Mouse (Mus musculus) heart, postnatal 0 days (tissue): Measurements from ENCODE around the gene Fbxl18.

Experiments used
- CTCF ChIP-seq: IDR thresholded peaks from 2 replicates; pipeline ENCODE4 v1.5.1; 2016; ENCODE audit warnings: antibody characterized with exemption, control low read depth, low read depth
- EP300 ChIP-seq: IDR thresholded peaks from 2 replicates; pipeline ENCODE4 v1.6.1; 2016; ENCODE audit warnings: antibody characterized with exemption, low read depth

DNA sequence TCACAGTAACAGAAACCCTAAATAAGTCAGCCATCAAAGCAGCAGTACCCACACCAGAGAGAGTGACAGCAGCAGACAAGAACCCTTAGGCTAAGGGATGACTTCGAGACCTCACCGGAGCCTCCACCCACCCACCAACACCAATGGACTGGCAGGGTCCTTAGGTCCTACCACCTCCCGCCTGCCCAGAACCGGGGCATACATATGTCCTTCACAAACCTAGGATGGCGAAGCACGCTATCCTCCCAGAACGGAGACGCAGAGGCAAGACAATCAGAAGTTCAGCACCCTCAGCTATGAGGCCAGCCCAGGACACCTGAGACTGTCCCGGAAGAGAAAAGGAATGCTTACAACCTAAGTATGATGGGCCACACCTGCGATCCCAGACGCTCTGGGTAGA is 12.8 kb downstream of the Fbxl18 start:
- no peak for TF ChIP-seq CTCF
- no peak for TF ChIP-seq EP300
